Mouse (Mus musculus) stomach, embryonic 15.5 days (tissue): ENCODE measurements at regions not wholly inside any gene's neighbourhood (a gene's known extent, or its start where the extent isn't known, plus 50 kb on each side); places are given as distances from the start of the nearest gene placed in this dataset.
A peak's percentile ranks its signal among the peaks of the same experiment; 100 is the strongest.

Experiments used
- ATAC-seq: fragments of 200-750 bp; cut with Nextera tagmentation; 2 replicates; pipeline ENCODE4 v1.8.0; 2017; ENCODE audit warnings: low read depth, moderate number of reproducible peaks, moderate TSS enrichment; ENCODE audit not compliant: insufficient read depth, low FRiP score
- H3K27ac ChIP-seq: fragments of 300-500 bp; sonication (generic); 2 replicates; pipeline ENCODE4 v1.5.1; 2015; ENCODE audit warnings: mild to moderate bottlenecking, inconsistent platforms
- H3K27me3 ChIP-seq: fragments of 300-500 bp; sonication (generic); replicated peaks from 2 replicates; pipeline ENCODE4 v1.6.1; 2015; ENCODE audit warnings: inconsistent platforms
- H3K36me3 ChIP-seq: fragments of 300-500 bp; sonication (generic); 2 replicates; pipeline ENCODE4 v1.6.1; 2015; ENCODE audit warnings: inconsistent platforms
- H3K4me1 ChIP-seq: fragments of 300-500 bp; sonication (generic); 2 replicates; pipeline ENCODE4 v1.6.1; 2015; ENCODE audit warnings: inconsistent platforms
- H3K4me2 ChIP-seq: fragments of 300-500 bp; sonication (generic); 2 replicates; pipeline ENCODE4 v1.6.1; 2015; ENCODE audit warnings: mild to moderate bottlenecking, inconsistent platforms
- H3K4me3 ChIP-seq: fragments of 300-500 bp; sonication (generic); replicated peaks from 2 replicates; pipeline ENCODE4 v1.5.1; 2015; ENCODE audit warnings: inconsistent platforms
- H3K9ac ChIP-seq: fragments of 300-500 bp; sonication (generic); 2 replicates; pipeline ENCODE4 v1.6.1; 2015; ENCODE audit warnings: inconsistent platforms
- H3K9me3 ChIP-seq: fragments of 300-500 bp; sonication (generic); 2 replicates; pipeline ENCODE4 v1.6.1; 2016; ENCODE audit warnings: inconsistent platforms
- WGBS: fragments of 180-500 bp; shearing (Covaris S2); methylation state at CpG from one replicate; pipeline ENCODE4 v1.1.7; 2015; 5-methylcytosine and 5-hydroxymethylcytosine counted together

GRCm38 (mm10) chr15:93706366-93706930 is 110.8 kb upstream of the Prickle1 start:
- no peaks in the 10 kb centered on the region for H3K27me3 ChIP-seq

DNA sequence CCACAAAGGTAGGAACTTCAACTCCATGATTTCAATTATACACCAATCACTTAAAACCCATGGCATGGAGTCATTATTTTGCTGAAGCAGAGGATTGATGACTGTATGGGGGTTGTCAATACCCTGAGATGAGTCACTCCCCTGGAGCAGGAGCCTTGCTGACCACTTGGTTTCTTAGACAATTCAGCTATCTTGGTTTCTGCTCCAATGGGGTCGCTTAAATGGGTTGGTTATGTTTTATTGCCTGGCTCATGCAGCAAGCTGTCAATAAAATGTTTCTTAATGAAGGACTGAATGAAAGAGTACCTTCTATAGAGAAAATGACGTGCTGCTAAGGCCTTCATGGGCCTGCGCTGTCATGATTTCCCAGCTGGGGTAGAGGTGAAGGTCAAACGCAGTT is 110.0 kb upstream of the Prickle1 start:
- no peak for ATAC-seq
- Histone ChIP-seq H3K4me2 (no peak overlapping the region), H3K27me3 (no peaks in the 10 kb centered on the region), H3K4me1 (no peaks in the 10 kb centered on the region), H3K36me3 (no peaks in the 10 kb centered on the region), H3K9ac (no peak overlapping the region), H3K9me3 (no peaks in the 10 kb centered on the region), H3K4me3 (no peak overlapping the region), H3K27ac (0 out of 2 replicates have a peak overlapping the region, but pooled peaks have one; percentile 16)
- 78% methylated on average over 4 of the region's 4 CpGs for WGBS

More at GRCm38 (mm10) chr15:93706366-93706930, 110.8 kb upstream of the Prickle1 start:
- no peaks in the 10 kb centered on the region for H3K4me1 ChIP-seq
- no peaks in the 10 kb centered on the region for H3K36me3 ChIP-seq
- ATAC-seq: no peak
- H3K27ac ChIP-seq: 0 out of 2 replicates have a peak overlapping the region, but pooled peaks have one; percentile 16
- H3K9me3 ChIP-seq: no peaks in the 10 kb centered on the region
- H3K4me3 ChIP-seq: no peak overlapping the region
- WGBS: 61% methylated on average over 11 of the region's 11 CpGs
- H3K9ac ChIP-seq: no peak overlapping the region
- H3K4me2 ChIP-seq: no peak overlapping the region

DNA sequence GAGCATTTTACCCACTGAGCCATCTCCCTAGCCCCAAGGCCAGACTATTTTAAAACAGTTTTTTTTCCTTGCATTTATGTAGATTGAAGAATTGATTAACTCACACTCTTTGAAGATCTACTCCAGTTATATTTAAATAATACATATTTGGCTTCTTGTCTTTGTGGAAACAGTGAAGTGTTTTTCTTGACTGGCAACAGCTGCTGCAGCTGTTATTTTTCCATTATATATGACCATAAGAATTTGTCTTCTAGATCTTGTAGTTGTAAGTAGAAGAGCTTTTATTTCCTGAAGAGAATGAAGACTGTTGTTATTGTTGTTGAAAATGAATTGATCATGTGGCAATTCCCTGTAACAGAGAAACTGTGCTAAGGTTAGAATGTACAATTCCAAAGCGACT is 109.4 kb upstream of the Prickle1 start:
- no peak for ATAC-seq
- WGBS: 76% methylated on average over 1 of the region's 1 CpGs

GRCm38 (mm10) chr15:93701017-93701416 is 105.3 kb upstream of the Prickle1 start:
- ATAC-seq: no peak
- 86% methylated on average over 10 of the region's 10 CpGs for WGBS
- no peak overlapping the region for H3K4me2 ChIP-seq
- no peak overlapping the region for H3K4me3 ChIP-seq
- no peaks in the 10 kb centered on the region for H3K36me3 ChIP-seq
- H3K9me3 ChIP-seq: no peaks in the 10 kb centered on the region
- H3K27ac ChIP-seq: no peak overlapping the region
- H3K27me3 ChIP-seq: no peaks in the 10 kb centered on the region
- 0 out of 2 replicates have a peak, but pooled peaks cover 3% of the 10 kb centered on the region for H3K4me1 ChIP-seq
- H3K9ac ChIP-seq: no peak overlapping the region

More for the DNA sequence above, 109.4 kb upstream of the Prickle1 start:
- no peaks in the 10 kb centered on the region for H3K27me3 ChIP-seq
- H3K9ac ChIP-seq: no peak overlapping the region
- H3K4me2 ChIP-seq: no peak overlapping the region
- H3K4me1 ChIP-seq: no peaks in the 10 kb centered on the region
- no peaks in the 10 kb centered on the region for H3K36me3 ChIP-seq
- no peak overlapping the region for H3K27ac ChIP-seq
- no peaks in the 10 kb centered on the region for H3K9me3 ChIP-seq
- no peak overlapping the region for H3K4me3 ChIP-seq

- 47% methylated on average over 9 of the region's 9 CpGs for WGBS
- no peak overlapping the region for H3K9ac ChIP-seq
- H3K36me3 ChIP-seq: no peaks in the 10 kb centered on the region
- H3K9me3 ChIP-seq: no peaks in the 10 kb centered on the region
- H3K27ac ChIP-seq: no peak overlapping the region
- 0 out of 2 replicates have a peak, but pooled peaks cover 3% of the 10 kb centered on the region for H3K4me1 ChIP-seq
- no peaks in the 10 kb centered on the region for H3K27me3 ChIP-seq
- ATAC-seq: no peak
- H3K4me3 ChIP-seq: no peak overlapping the region
- H3K4me2 ChIP-seq: no peak overlapping the region
Measured at GRCm38 (mm10) chr15:93699971-93700370, 104.3 kb upstream of the Prickle1 start.

DNA sequence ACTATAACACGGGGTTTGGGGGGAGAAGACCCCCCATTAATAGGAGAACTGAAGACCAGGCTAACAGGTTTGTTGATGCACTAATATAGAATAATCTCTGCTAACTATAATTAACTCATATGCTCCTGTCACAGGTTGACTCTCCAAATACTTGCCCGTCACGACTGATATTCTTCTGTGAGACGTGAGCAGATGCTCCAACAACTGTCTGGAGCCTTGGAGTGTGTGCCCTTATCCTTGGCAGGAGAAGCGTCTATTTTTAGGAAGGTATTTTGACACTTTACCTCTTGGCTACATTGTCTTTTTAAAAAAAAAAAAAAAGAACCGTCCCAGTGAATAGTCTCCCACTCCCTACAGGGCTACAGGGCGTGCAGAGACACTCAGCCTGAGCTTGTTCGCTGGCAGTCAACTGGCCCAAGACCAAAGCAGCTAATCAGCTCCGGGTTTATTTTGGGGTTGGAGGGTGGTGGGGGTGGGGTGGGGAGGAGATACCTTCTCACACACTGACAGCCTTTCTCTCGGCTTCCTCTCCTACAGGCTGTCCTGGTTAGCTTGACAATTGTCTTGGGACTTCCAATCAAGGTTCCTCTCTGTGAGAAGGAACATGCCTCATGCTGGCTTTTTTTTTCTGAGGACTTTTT is 102.6 kb upstream of the Prickle1 start:
- no peaks in the 10 kb centered on the region for H3K27me3 ChIP-seq
- H3K9ac ChIP-seq: no peak overlapping the region
- 0 out of 2 replicates have a peak, but pooled peaks cover 3% of the 10 kb centered on the region for H3K4me1 ChIP-seq
- H3K36me3 ChIP-seq: no peaks in the 10 kb centered on the region
- no peak overlapping the region for H3K4me2 ChIP-seq
- no peak overlapping the region for H3K27ac ChIP-seq
- 35% methylated on average over 10 of the region's 10 CpGs for WGBS
- no peaks in the 10 kb centered on the region for H3K9me3 ChIP-seq
- ATAC-seq: no peak
- H3K4me3 ChIP-seq: no peak overlapping the region

DNA sequence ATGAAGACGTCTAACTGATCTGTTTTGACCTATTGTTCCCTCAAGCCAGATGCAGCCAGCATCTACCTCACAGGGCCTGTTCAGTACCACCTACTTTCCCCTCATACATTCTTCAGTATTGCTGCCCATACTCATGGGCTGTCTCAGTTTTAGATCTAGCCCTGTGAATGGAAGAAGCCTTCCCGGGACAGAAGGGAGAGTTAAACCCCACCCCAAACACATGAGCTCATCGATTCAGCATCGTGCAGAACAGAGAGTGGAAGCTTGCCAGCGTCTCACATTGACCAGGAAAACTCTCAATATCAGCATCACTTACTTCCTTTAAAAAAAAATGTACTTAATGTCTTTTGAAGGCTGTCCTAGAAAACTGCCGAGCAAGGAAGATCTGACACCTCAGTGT is 95.0 kb upstream of the Prickle1 start:
- H3K4me3 ChIP-seq: no peak overlapping the region
- no peak for ATAC-seq

DNA sequence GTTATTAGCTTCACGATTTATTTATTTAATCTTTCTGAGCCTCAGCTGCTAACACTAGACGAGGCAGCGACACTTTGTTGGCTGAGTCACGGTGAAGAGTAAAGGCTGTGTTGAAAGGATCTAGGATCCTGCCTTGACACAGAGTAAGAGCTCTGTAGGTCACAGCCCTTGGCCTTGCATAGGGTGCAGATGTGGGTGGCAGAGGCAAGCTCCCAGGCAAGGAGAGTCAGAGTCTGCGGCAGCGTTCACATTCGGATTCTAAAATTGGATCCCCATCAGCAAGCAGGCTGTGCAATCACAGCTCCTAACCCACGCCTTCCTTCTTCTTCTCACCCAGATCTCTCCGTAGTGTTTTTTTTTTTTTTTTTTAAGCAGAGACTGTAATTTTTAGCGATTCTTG is 94.3 kb upstream of the Prickle1 start:
- H3K27ac ChIP-seq: no peak overlapping the region
- no peak for ATAC-seq
- WGBS: 69% methylated on average over 10 of the region's 10 CpGs

More for the DNA sequence above, 95.0 kb upstream of the Prickle1 start:
- no peak overlapping the region for H3K27ac ChIP-seq
- H3K4me1 ChIP-seq: no peaks in the 10 kb centered on the region
- no peak overlapping the region for H3K4me2 ChIP-seq
- H3K36me3 ChIP-seq: no peaks in the 10 kb centered on the region
- H3K27me3 ChIP-seq: no peaks in the 10 kb centered on the region
- 51% methylated on average over 6 of the region's 6 CpGs for WGBS
- H3K9me3 ChIP-seq: no peaks in the 10 kb centered on the region
- H3K9ac ChIP-seq: no peak overlapping the region

GRCm38 (mm10) chr15:93686385-93686784 is 90.7 kb upstream of the Prickle1 start:
- H3K36me3 ChIP-seq: no peaks in the 10 kb centered on the region
- no peak for ATAC-seq
- no peak overlapping the region for H3K9ac ChIP-seq
- H3K27me3 ChIP-seq: no peaks in the 10 kb centered on the region
- no peak overlapping the region for H3K4me3 ChIP-seq
- H3K9me3 ChIP-seq: no peaks in the 10 kb centered on the region
- H3K4me2 ChIP-seq: no peak overlapping the region
- H3K4me1 ChIP-seq: no peaks in the 10 kb centered on the region
- H3K27ac ChIP-seq: no peak overlapping the region
- WGBS: 39% methylated on average over 9 of the region's 9 CpGs

More for the DNA sequence above, 94.3 kb upstream of the Prickle1 start:
- Histone ChIP-seq H3K4me3 (no peak overlapping the region), H3K9ac (no peak overlapping the region), H3K4me2 (no peak overlapping the region), H3K36me3 (no peaks in the 10 kb centered on the region), H3K9me3 (no peaks in the 10 kb centered on the region), H3K4me1 (no peaks in the 10 kb centered on the region), H3K27me3 (no peaks in the 10 kb centered on the region)

DNA sequence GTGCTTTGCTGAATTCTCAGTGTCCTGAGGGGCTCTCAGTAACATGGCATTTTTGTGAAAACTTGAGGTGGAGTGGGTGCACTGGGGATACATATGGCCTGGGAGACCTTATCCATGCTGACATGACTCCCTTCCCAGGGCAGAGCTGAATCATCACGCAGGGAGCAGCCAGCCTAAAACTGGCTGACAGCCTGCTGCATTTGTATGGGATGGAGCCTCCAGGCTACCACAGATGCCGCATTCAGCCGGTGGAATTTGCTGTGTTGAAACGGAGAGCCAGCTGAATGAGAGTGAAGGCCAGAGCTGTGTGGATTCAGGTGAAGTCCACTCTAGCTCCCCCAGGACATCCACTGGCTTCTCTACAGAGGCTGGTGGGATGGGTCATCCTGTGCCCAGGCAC is 85.9 kb upstream of the Prickle1 start:
- no peaks in the 10 kb centered on the region for H3K36me3 ChIP-seq
- H3K4me2 ChIP-seq: no peak overlapping the region
- H3K9ac ChIP-seq: no peak overlapping the region
- no peak for ATAC-seq
- no peak overlapping the region for H3K27ac ChIP-seq
- H3K4me1 ChIP-seq: no peaks in the 10 kb centered on the region
- 64% methylated on average over 4 of the region's 4 CpGs for WGBS
- H3K27me3 ChIP-seq: no peaks in the 10 kb centered on the region
- H3K9me3 ChIP-seq: no peaks in the 10 kb centered on the region
- no peak overlapping the region for H3K4me3 ChIP-seq

DNA sequence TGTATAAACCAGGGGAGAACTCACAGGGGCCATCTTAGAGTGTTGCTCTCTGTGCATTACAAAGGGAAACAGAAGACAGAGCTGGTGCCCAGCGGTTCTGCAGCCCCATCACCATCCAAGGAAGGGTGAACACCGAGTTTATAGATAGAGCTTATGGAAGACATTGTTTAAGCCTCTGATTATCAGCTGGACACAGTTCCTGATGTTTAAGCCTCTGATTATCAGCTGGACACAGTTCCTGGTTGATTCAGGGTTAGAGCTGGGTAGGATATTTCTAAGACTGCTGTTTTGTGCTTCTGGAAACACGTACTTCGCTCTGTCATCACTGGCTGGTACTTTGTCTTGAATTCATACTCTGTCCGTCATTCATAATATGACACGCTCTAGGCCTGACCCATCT is 79.9 kb upstream of the Prickle1 start:
- no peak overlapping the region for H3K4me3 ChIP-seq
- no peaks in the 10 kb centered on the region for H3K27me3 ChIP-seq
- H3K4me2 ChIP-seq: no peak overlapping the region
- 91% methylated on average over 6 of the region's 6 CpGs for WGBS
- no peak overlapping the region for H3K27ac ChIP-seq
- ATAC-seq: no peak
- H3K9ac ChIP-seq: no peak overlapping the region
- H3K4me1 ChIP-seq: no peaks in the 10 kb centered on the region
- no peaks in the 10 kb centered on the region for H3K36me3 ChIP-seq
- no peaks in the 10 kb centered on the region for H3K9me3 ChIP-seq

DNA sequence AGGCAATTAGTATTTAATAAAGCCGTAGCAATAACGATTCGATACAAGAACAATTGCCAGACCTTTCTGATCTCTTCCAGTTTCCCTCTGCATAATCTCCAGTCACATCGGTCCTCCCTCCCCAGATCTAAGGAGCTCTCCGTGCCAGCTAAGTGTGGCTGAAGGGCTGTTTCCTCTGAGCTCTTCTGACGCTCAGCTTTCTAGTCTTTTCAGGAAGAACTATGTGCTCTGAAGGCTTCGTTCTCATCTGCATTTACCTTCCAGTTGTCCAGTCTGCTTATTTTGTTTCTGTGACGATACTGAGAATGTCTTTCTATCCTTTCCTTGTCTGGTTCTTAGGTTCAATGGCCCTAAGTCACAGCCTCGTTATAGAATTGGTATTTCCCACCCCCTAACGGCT is 78.3 kb upstream of the Prickle1 start:
- H3K27me3 ChIP-seq: no peaks in the 10 kb centered on the region
- 69% methylated on average over 10 of the region's 10 CpGs for WGBS
- no peaks in the 10 kb centered on the region for H3K4me1 ChIP-seq
- H3K4me3 ChIP-seq: no peak overlapping the region
- no peaks in the 10 kb centered on the region for H3K9me3 ChIP-seq
- H3K4me2 ChIP-seq: no peak overlapping the region
- no peak overlapping the region for H3K9ac ChIP-seq
- H3K27ac ChIP-seq: no peak overlapping the region
- no peaks in the 10 kb centered on the region for H3K36me3 ChIP-seq
- no peak for ATAC-seq
